Mouse (Mus musculus) lung, adult 2 months (tissue): Measurements from ENCODE around the gene Arl1. TPM values are rescaled to one million over a fixed set of nuclear protein-coding genes. Genes with fewer than 3 reads are reported as not detected.

Experiments
- DNase-seq: peaks from one replicate; pipeline ENCODE4 v3.0.0; 2022
- H3K4me1 ChIP-seq: fragments of 200-500 bp; 2 replicates; pipeline ENCODE4 v1.6.1; 2011; ENCODE audit warnings: low read length; ENCODE audit not compliant: control insufficient read depth, insufficient read depth
- H3K4me3 ChIP-seq: fragments of 200-500 bp; replicated peaks from 2 replicates; pipeline ENCODE3; 2011; ENCODE audit warnings: low read depth, mild to moderate bottlenecking, control low read depth, low read length; ENCODE audit errors: extremely low read depth
- CTCF ChIP-seq: fragments of 200-500 bp; IDR thresholded peaks from 2 replicates; pipeline ENCODE4 v1.5.1; 2011; ENCODE audit warnings: mild to moderate bottlenecking, low read length, control low read depth; ENCODE audit not compliant: insufficient read depth
- POLR2A ChIP-seq: fragments of 200-500 bp; IDR thresholded peaks from 2 replicates; pipeline ENCODE4 v1.6.1; 2011; ENCODE audit warnings: low read depth, mild to moderate bottlenecking, control low read depth, low read length, borderline replicate concordance; ENCODE audit errors: extremely low read depth
- WGBS: fragments of 180-500 bp; shearing (Covaris S2); methylation state at CpG from one replicate; pipeline ENCODE4 v1.1.7; 2018; 5-methylcytosine and 5-hydroxymethylcytosine counted together
- polyA plus RNA-seq: library from polyadenylated mRNA; depleted of rRNA; stranded (reverse); fragments of >200 nt; gene quantifications from 2 replicates; pipeline ENCODE4 v1.2.3, GENCODE M21; 2012; rRNA removed

The Arl1 gene
- polyA plus RNA-seq: 25.3 and 26.4 TPM in 2 replicates

GRCm38 (mm10) chr10:88730571-88731495, at the start of gene Arl1:
Arl1 (plus strand) TSS chr10:88730858.
- no peaks in the 10 kb centered on the region; the same call in 1 of the 2 replicates for H3K4me1 ChIP-seq
- TF ChIP-seq CTCF (no peak), POLR2A (peak; percentile 71; the same call in 1 of the 2 replicates)
- under 1% methylated on average over 65 of the region's 65 CpGs for WGBS
- H3K4me3 ChIP-seq: peak within 1 kb of the TSS; percentile 89
- DNase-seq: peak; percentile 92

GRCm38 (mm10) chr10:88682904-88683563, 47.6 kb upstream of the Arl1 start:
- TF ChIP-seq POLR2A (no peak), CTCF (no peak)
- Histone ChIP-seq H3K4me1 (no peaks in the 10 kb centered on the region), H3K4me3 (no peak overlapping the region)
- 28% methylated on average over 4 of the region's 4 CpGs for WGBS
- no peak for DNase-seq

GRCm38 (mm10) chr10:88684925-88685324, 45.7 kb upstream of the Arl1 start, which contains the start of gene Spic:
Spic (minus strand) TSS chr10:88685015.
- Histone ChIP-seq H3K4me1 (no peaks in the 10 kb centered on the region), H3K4me3 (no peak within 1 kb of the TSS)
- WGBS: 64% methylated on average over 5 of the region's 5 CpGs
- TF ChIP-seq CTCF (no peak), POLR2A (no peak)
- no peak for DNase-seq

GRCm38 (mm10) chr10:88700938-88701337, 29.7 kb upstream of the Arl1 start:
- Histone ChIP-seq H3K4me1 (no peaks in the 10 kb centered on the region), H3K4me3 (no peak overlapping the region)
- no peak for DNase-seq
- TF ChIP-seq CTCF (no peak), POLR2A (no peak)
- WGBS: 61% methylated on average over 6 of the region's 6 CpGs

DNA sequence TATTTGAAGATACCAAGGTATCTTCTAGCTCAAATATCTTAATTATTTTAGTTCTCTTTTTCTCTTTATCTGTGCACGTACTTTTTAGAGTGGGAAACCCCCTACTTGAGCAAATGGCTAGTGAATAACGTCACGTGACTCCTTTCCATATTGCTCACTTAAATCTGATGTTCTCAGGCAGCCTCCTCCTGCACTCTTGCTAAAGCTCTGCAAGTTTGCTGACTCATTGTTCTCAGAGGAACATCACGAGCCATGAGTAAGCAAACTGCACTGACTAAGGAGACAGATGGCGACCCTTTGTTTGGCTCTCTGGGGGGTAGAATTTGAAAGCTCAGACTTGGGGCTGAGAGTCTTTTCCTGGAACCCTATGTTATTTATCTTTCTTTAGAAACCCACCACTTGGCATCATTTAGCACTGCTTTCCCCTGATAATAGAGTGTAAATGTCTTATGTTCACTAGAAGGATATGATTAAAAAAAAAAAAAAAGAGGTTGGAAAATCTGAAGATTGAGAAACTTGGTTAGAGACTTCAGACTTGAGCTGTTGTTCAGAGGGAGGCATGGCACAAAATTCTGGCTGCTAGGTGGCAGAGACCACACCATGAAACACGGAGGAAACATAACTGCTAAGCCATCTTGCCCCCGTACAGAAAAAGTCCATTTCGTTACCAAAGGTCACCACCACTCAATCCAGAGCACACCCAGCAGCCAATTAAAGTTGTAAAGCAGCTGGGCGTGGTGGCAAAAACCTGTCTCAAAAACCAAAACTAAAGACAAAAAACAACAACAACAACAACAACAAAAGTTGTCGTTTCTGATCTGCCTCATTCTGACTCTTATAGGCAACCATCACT, 21.8 kb upstream of the Arl1 start:
- 52% methylated on average over 10 of the region's 10 CpGs for WGBS
- Histone ChIP-seq H3K4me3 (no peak overlapping the region), H3K4me1 (no peaks in the 10 kb centered on the region)
- TF ChIP-seq POLR2A: no peak
- no peak for TF ChIP-seq CTCF
- no peak for DNase-seq

- H3K4me3 ChIP-seq: no peak overlapping the region
- WGBS: 65% methylated on average over 6 of the region's 6 CpGs
- no peaks in the 10 kb centered on the region for H3K4me1 ChIP-seq
- no peak for TF ChIP-seq POLR2A
- no peak for TF ChIP-seq CTCF
- no peak for DNase-seq
Observed at GRCm38 (mm10) chr10:88712359-88712758, 18.3 kb upstream of the Arl1 start.

GRCm38 (mm10) chr10:88714744-88715143, 15.9 kb upstream of the Arl1 start:
- no peak overlapping the region for H3K4me3 ChIP-seq
- 78% methylated on average over 4 of the region's 4 CpGs for WGBS

GRCm38 (mm10) chr10:88715621-88716020, 15.0 kb upstream of the Arl1 start:
- TF ChIP-seq CTCF: no peak
- TF ChIP-seq POLR2A: no peak
- 79% methylated on average over 6 of the region's 6 CpGs for WGBS

More at GRCm38 (mm10) chr10:88714744-88715143, 15.9 kb upstream of the Arl1 start:
- no peaks in the 10 kb centered on the region for H3K4me1 ChIP-seq
- TF ChIP-seq POLR2A (no peak), CTCF (no peak)
- no peak for DNase-seq

DNA sequence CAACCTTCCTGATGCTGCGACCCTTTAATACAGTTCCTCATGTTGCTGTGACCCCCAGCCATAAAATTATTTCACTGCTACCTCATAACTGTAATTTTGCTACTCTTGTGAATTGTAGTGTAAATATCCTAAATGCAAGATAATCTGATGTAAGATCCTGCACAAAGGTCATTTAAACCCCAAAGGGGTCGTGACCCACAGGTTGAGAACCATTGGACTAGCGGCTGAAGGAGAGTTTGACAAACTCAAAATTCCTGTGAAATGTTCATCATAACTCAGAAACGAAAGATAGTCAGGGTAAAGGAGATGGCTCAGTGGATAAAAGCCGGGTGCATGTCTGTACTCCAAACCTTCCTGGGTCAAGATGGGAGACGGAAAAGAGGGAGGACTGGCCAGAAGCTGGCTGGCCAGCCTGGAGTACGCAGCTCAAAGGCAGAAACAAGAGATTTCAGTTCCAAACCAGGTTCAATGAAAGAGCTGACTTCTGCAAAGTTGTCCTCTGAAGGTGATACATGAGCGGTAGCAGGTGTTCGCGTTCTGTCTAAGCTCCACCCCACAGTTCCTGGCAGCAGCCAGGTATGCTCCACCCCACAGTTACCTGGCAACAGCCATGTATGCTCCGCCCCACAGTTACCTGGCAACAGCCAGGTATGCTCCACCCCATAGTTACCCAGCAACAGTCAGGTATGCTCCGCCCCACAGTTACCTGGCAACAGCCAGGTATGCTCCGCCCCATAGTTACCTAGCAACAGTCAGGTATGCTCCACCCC, 13.5 kb upstream of the Arl1 start:
- H3K4me3 ChIP-seq: no peak overlapping the region
- WGBS: 53% methylated on average over 13 of the region's 13 CpGs
- H3K4me1 ChIP-seq: no peaks in the 10 kb centered on the region
- no peak for DNase-seq
- TF ChIP-seq CTCF (no peak), POLR2A (no peak)

More at GRCm38 (mm10) chr10:88715621-88716020, 15.0 kb upstream of the Arl1 start:
- Histone ChIP-seq H3K4me3 (no peak overlapping the region), H3K4me1 (no peaks in the 10 kb centered on the region)
- no peak for DNase-seq
